Mouse (Mus musculus) liver, embryonic 14.5 days (tissue): Measurements from ENCODE around the gene Hmga1b. TPM values are rescaled to one million over a fixed set of nuclear protein-coding genes. Genes with fewer than 3 reads are reported as not detected.

ENCODE experiments used
- ATAC-seq: fragments of 200-750 bp; cut with Nextera tagmentation; 2 replicates; pipeline ENCODE4 v1.8.0; 2017; ENCODE audit warnings: moderate number of reproducible peaks, mild to moderate bottlenecking, moderate library complexity; ENCODE audit not compliant: insufficient read depth
- DNase-seq, 3 experiments: peaks; one replicate each; pipeline ENCODE4 v3.0.0-alpha.2; 2012 to 2013; ENCODE audit warnings: low read depth in 3 of 3, low spot score in 3 of 3
- H3K27ac ChIP-seq: fragments of 300-500 bp; sonication (generic); 2 replicates; pipeline ENCODE4 v1.5.1; 2014; ENCODE audit warnings: moderate library complexity, mild to moderate bottlenecking, control low read depth, inconsistent platforms
- H3K27me3 ChIP-seq: fragments of 300-500 bp; sonication (generic); 2 replicates; pipeline ENCODE4 v1.6.1; 2014; ENCODE audit warnings: mild to moderate bottlenecking, low read length, moderate library complexity; ENCODE audit not compliant: control insufficient read depth, insufficient read depth
- H3K36me3 ChIP-seq: fragments of 300-500 bp; sonication (generic); replicated peaks from 2 replicates; pipeline ENCODE4 v1.6.1; 2014; ENCODE audit warnings: low read depth; ENCODE audit not compliant: control insufficient read depth, insufficient read depth
- H3K4me1 ChIP-seq, 2 experiments: fragments of 200-500 bp in 1 of 2; fragments of 300-500 bp in 1 of 2; sonication (generic) in 1 of 2; replicated peaks; 2 replicates each; pipeline ENCODE4 v1.6.1; 2012 to 2014; ENCODE audit warnings: antibody characterized with exemption in 1 of 2, inconsistent platforms in 1 of 2, low read length in 1 of 2; ENCODE audit not compliant: control insufficient read depth in 2 of 2, insufficient read depth in 2 of 2
- H3K4me2 ChIP-seq: fragments of 300-500 bp; sonication (generic); 2 replicates; pipeline ENCODE4 v1.6.1; 2014; ENCODE audit warnings: low read depth, mild to moderate bottlenecking, control low read depth, moderate library complexity
- H3K4me3 ChIP-seq, 2 experiments: fragments of 200-500 bp in 1 of 2; fragments of 300-500 bp in 1 of 2; sonication (generic) in 1 of 2; 2 replicates each; pipeline ENCODE4 v1.5.1; 2012 to 2014; ENCODE audit warnings: low read depth in 2 of 2, low read length in 2 of 2, mild to moderate bottlenecking in 2 of 2, control low read depth in 1 of 2, inconsistent platforms in 1 of 2, moderate library complexity in 1 of 2; ENCODE audit not compliant: insufficient read depth in 1 of 2
- H3K9ac ChIP-seq: fragments of 300-500 bp; sonication (generic); replicated peaks from 2 replicates; pipeline ENCODE4 v1.6.1; 2014; ENCODE audit warnings: mild to moderate bottlenecking, control low read depth, moderate library complexity
- H3K9me3 ChIP-seq: fragments of 300-500 bp; sonication (generic); 2 replicates; pipeline ENCODE4 v1.6.1; 2016; ENCODE audit warnings: low read length, mixed read lengths; ENCODE audit not compliant: control insufficient read depth
- CTCF ChIP-seq: IDR thresholded peaks from 2 replicates; pipeline ENCODE4 v1.5.1; 2016; ENCODE audit warnings: antibody characterized with exemption, low read depth, control low read depth
- EP300 ChIP-seq: IDR thresholded peaks from 2 replicates; pipeline ENCODE4 v1.6.1; 2016; ENCODE audit warnings: antibody characterized with exemption, low read depth
- WGBS: fragments of 180-500 bp; shearing (Covaris S2); extraction: QIAGEN DNeasy Blood & Tissue Kit; methylation state at CpG from one replicate; pipeline ENCODE4 v1.1.7; 2014; ENCODE audit not compliant: insufficient replicate concordance; 5-methylcytosine and 5-hydroxymethylcytosine counted together
- polyA plus RNA-seq, 2 experiments: library from polyadenylated mRNA; depleted of rRNA in 1 of 2; stranded (reverse) in 1 of 2; unstranded in 1 of 2; fragments of >200 nt; fragmentation: Nextera tagmentation in 1 of 2; extraction: Ambion mirVana in 1 of 2; gene quantifications; 2 replicates each; pipeline versions ENCODE4 v1.2.1 to v1.2.3; 2012 to 2014

Hmga1b gene
- polyA plus RNA-seq, 2 experiments, result 2.0 to 4.3 TPM

DNA sequence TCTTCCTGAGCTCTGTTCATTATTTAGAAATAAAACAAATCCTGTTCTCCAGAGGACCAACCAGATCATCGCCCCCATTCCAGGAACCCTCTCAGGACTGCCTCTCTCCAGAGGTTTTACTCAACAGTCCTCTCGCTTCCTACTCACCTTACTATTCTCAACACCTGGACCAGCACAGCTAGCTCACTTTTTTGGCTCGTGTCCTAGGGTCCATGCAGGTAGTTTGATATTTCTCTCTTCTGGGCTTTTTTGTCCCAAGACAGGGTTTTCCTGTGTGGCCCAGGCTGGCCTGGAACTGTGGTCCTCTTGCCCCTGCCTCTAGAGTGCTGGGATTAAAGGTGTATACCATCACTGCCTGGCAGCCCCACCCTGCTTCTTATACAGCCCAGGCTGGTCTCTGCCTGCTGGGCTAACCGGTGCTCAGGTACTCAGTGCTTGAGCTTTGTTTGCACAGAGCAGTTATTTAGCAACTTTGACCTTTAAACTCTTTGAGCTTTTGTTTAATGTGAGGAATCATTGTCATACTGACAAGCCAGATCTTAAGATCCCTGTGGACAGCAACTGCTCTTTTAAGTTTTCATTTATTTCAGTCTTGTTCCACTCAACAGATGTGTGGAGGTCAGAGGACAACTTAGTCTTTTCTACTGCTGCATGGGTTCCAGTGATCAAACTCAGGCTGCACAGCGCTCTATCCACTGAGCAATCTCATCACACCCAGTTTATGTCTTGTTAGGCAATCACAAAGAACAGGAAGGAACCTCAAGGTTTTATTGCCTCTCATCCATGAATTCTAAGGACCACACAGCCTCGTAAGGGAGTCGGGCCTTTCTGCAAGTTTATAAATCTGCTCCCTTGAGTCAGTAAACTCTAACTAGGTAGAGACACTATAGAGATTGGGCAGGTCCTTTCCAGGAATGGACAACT lies 43.0 kb downstream of the Hmga1b start:
- Histone ChIP-seq H3K27me3 (no peaks in the 10 kb centered on the region), H3K27ac (no peak overlapping the region), H3K4me1 (no peaks in the 10 kb centered on the region), H3K36me3 (peaks cover 35% of the 10 kb centered on the region), H3K9me3 (no peaks in the 10 kb centered on the region), H3K4me3 (no peak overlapping the region), H3K4me2 (no peak overlapping the region), H3K9ac (no peak overlapping the region)
- TF ChIP-seq CTCF, result no peak
- no peak for TF ChIP-seq EP300
- DNase-seq (no peak), ATAC-seq (no peak)
- 69% methylated on average over 7 of the region's 7 CpGs for WGBS

- no peaks in the 10 kb centered on the region for H3K9me3 ChIP-seq
- 65% methylated on average over 12 of the region's 12 CpGs for WGBS
- DNase-seq, result no peak
Observed at GRCm38 (mm10) chr11:120808010-120808409, 45.4 kb downstream of the Hmga1b start.

DNA sequence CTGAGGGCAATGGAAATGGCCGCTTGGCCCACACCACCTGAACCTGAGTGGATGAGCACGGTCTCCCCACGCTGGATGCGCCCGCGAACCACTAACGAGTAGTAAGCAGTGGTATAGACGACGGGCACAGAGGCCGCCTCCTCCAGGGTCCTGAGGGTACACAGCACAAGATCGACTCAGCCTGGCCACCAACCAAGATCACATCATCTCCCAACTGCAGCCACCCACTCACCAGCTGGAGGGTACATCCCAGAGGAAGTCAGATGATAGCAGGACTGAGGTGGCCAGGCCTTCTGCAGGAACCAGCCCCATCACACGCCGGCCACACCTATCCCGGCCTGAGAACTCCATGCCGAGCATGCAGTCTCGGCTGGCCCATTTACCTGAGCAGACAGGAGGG lies 49.5 kb downstream of the Hmga1b start:
- H3K9ac ChIP-seq, result no peak overlapping the region
- ATAC-seq (no peak), DNase-seq (no peak)
- no peaks in the 10 kb centered on the region for H3K9me3 ChIP-seq
- no peaks in the 10 kb centered on the region for H3K27me3 ChIP-seq
- 85% methylated on average over 16 of the region's 16 CpGs for WGBS
- no peak overlapping the region for H3K4me3 ChIP-seq
- H3K4me2 ChIP-seq, result no peak overlapping the region
- H3K36me3 ChIP-seq, result peaks cover 78% of the 10 kb centered on the region
- H3K27ac ChIP-seq, result no peak overlapping the region
- no peaks in the 10 kb centered on the region for H3K4me1 ChIP-seq
- no peak for TF ChIP-seq EP300
- no peak for TF ChIP-seq CTCF

More at GRCm38 (mm10) chr11:120808010-120808409, 45.4 kb downstream of the Hmga1b start:
- peaks cover 54% of the 10 kb centered on the region for H3K36me3 ChIP-seq
- no peak overlapping the region for H3K27ac ChIP-seq
- TF ChIP-seq EP300 (no peak), CTCF (no peak)
- no peak overlapping the region for H3K4me2 ChIP-seq
- no peaks in the 10 kb centered on the region for H3K27me3 ChIP-seq
- H3K4me3 ChIP-seq, result no peak overlapping the region
- ATAC-seq, result no peak
- H3K9ac ChIP-seq, result no peak overlapping the region
- H3K4me1 ChIP-seq, result no peaks in the 10 kb centered on the region

Other genes with a start within 250 kb of the Hmga1b start
- gene Gcgr, start 232.1 kb upstream of the Hmga1b start, polyA plus RNA-seq (2012; rRNA removed), result 19.8 and 22.8 TPM in 2 replicates
- gene Gcgr, start 232.1 kb upstream of the Hmga1b start, polyA plus RNA-seq (2014; fragmentation: Nextera tagmentation; extraction: Ambion mirVana), result 11.6 and 13.4 TPM in 2 replicates
- gene Mcrip1, start 213.1 kb upstream of the Hmga1b start, polyA plus RNA-seq (2012; rRNA removed), result 30.0 and 36.2 TPM in 2 replicates
- 41.3 and 43.6 TPM in 2 replicates for gene Mcrip1, start 213.1 kb upstream of the Hmga1b start, polyA plus RNA-seq (2014; fragmentation: Nextera tagmentation; extraction: Ambion mirVana)
- not detected in 2 replicates for gene Ppp1r27, start 211.7 kb upstream of the Hmga1b start, polyA plus RNA-seq (2012; rRNA removed)
- gene Ppp1r27, start 211.7 kb upstream of the Hmga1b start, polyA plus RNA-seq (2014; fragmentation: Nextera tagmentation; extraction: Ambion mirVana), result not detected in 2 replicates
- gene P4hb, start 189.5 kb upstream of the Hmga1b start, polyA plus RNA-seq (2012; rRNA removed), result 144 and 214 TPM in 2 replicates
- 497 and 525 TPM in 2 replicates for gene P4hb, start 189.5 kb upstream of the Hmga1b start, polyA plus RNA-seq (2014; fragmentation: Nextera tagmentation; extraction: Ambion mirVana)
- 172 and 176 TPM in 2 replicates for gene Arhgdia, start 181.2 kb upstream of the Hmga1b start, polyA plus RNA-seq (2012; rRNA removed)
- gene Arhgdia, start 181.2 kb upstream of the Hmga1b start, polyA plus RNA-seq (2014; fragmentation: Nextera tagmentation; extraction: Ambion mirVana), result 191 and 204 TPM in 2 replicates
- 46.3 and 110 TPM in 2 replicates for gene Alyref, start 164.4 kb upstream of the Hmga1b start, polyA plus RNA-seq (2012; rRNA removed)
- 347 and 349 TPM in 2 replicates for gene Alyref, start 164.4 kb upstream of the Hmga1b start, polyA plus RNA-seq (2014; fragmentation: Nextera tagmentation; extraction: Ambion mirVana)
- 44.7 and 60.4 TPM in 2 replicates for gene Anapc11, start 164.4 kb upstream of the Hmga1b start, polyA plus RNA-seq (2012; rRNA removed)
- gene Anapc11, start 164.4 kb upstream of the Hmga1b start, polyA plus RNA-seq (2014; fragmentation: Nextera tagmentation; extraction: Ambion mirVana), result 93.5 and 98.7 TPM in 2 replicates
- 5.5 and 12.3 TPM in 2 replicates for gene Npb, start 154.3 kb upstream of the Hmga1b start, polyA plus RNA-seq (2012; rRNA removed)
- 11.9 and 14.2 TPM in 2 replicates for gene Npb, start 154.3 kb upstream of the Hmga1b start, polyA plus RNA-seq (2014; fragmentation: Nextera tagmentation; extraction: Ambion mirVana)
- 127 and 135 TPM in 2 replicates for gene Pcyt2, start 144.9 kb upstream of the Hmga1b start, polyA plus RNA-seq (2012; rRNA removed)
- 86.2 and 99.6 TPM in 2 replicates for gene Pcyt2, start 144.9 kb upstream of the Hmga1b start, polyA plus RNA-seq (2014; fragmentation: Nextera tagmentation; extraction: Ambion mirVana)
- 27.6 and 30.8 TPM in 2 replicates for gene Sirt7, start 137.6 kb upstream of the Hmga1b start, polyA plus RNA-seq (2012; rRNA removed)
- 22.0 and 26.3 TPM in 2 replicates for gene Sirt7, start 137.6 kb upstream of the Hmga1b start, polyA plus RNA-seq (2014; fragmentation: Nextera tagmentation; extraction: Ambion mirVana)
- 29.5 and 30.9 TPM in 2 replicates for gene Mafg, start 129.2 kb upstream of the Hmga1b start, polyA plus RNA-seq (2012; rRNA removed)
- 20.9 and 25.9 TPM in 2 replicates for gene Mafg, start 129.2 kb upstream of the Hmga1b start, polyA plus RNA-seq (2014; fragmentation: Nextera tagmentation; extraction: Ambion mirVana)
- gene Pycr1, start 119.0 kb upstream of the Hmga1b start, polyA plus RNA-seq (2012; rRNA removed), result 4.0 and 4.3 TPM in 2 replicates
- 4.8 and 5.1 TPM in 2 replicates for gene Pycr1, start 119.0 kb upstream of the Hmga1b start, polyA plus RNA-seq (2014; fragmentation: Nextera tagmentation; extraction: Ambion mirVana)
- gene Myadml2, start 114.6 kb upstream of the Hmga1b start, polyA plus RNA-seq (2012; rRNA removed), result 0.07 and 0.13 TPM in 2 replicates
- 0.67 and 1.0 TPM in 2 replicates for gene Myadml2, start 114.6 kb upstream of the Hmga1b start, polyA plus RNA-seq (2014; fragmentation: Nextera tagmentation; extraction: Ambion mirVana)
- 0.18 and 0.30 TPM in 2 replicates for gene Notum, start 101.6 kb upstream of the Hmga1b start, polyA plus RNA-seq (2012; rRNA removed)
- 0.18 TPM in 1 of 2 replicates, not detected in the other for gene Notum, start 101.6 kb upstream of the Hmga1b start, polyA plus RNA-seq (2014; fragmentation: Nextera tagmentation; extraction: Ambion mirVana)
- gene Aspscr1, start 89.8 kb upstream of the Hmga1b start, polyA plus RNA-seq (2012; rRNA removed), result 16.9 and 20.4 TPM in 2 replicates
- gene Aspscr1, start 89.8 kb upstream of the Hmga1b start, polyA plus RNA-seq (2014; fragmentation: Nextera tagmentation; extraction: Ambion mirVana), result 34.6 and 37.5 TPM in 2 replicates
- gene Cenpx, start 49.1 kb upstream of the Hmga1b start, polyA plus RNA-seq (2012; rRNA removed), result 64.2 and 78.3 TPM in 2 replicates
- gene Cenpx, start 49.1 kb upstream of the Hmga1b start, polyA plus RNA-seq (2014; fragmentation: Nextera tagmentation; extraction: Ambion mirVana), result 119 and 128 TPM in 2 replicates
- 6.6 and 9.3 TPM in 2 replicates for gene Lrrc45, start 48.9 kb upstream of the Hmga1b start, polyA plus RNA-seq (2012; rRNA removed)
- gene Lrrc45, start 48.9 kb upstream of the Hmga1b start, polyA plus RNA-seq (2014; fragmentation: Nextera tagmentation; extraction: Ambion mirVana), result 6.2 and 8.3 TPM in 2 replicates
- 1.3 and 1.7 TPM in 2 replicates for gene Rac3, start 41.3 kb upstream of the Hmga1b start, polyA plus RNA-seq (2012; rRNA removed)
- gene Rac3, start 41.3 kb upstream of the Hmga1b start, polyA plus RNA-seq (2014; fragmentation: Nextera tagmentation; extraction: Ambion mirVana), result 0.13 TPM in 1 of 2 replicates, not detected in the other
- gene Dcxr, start 35.5 kb upstream of the Hmga1b start, polyA plus RNA-seq (2012; rRNA removed), result 10.4 and 11.3 TPM in 2 replicates
- gene Dcxr, start 35.5 kb upstream of the Hmga1b start, polyA plus RNA-seq (2014; fragmentation: Nextera tagmentation; extraction: Ambion mirVana), result 15.1 and 17.0 TPM in 2 replicates
- gene Cbr2, start 30.7 kb upstream of the Hmga1b start, polyA plus RNA-seq (2012; rRNA removed), result 0.20 TPM in 1 of 2 replicates, not detected in the other
- gene Cbr2, start 30.7 kb upstream of the Hmga1b start, polyA plus RNA-seq (2014; fragmentation: Nextera tagmentation; extraction: Ambion mirVana), result not detected in 2 replicates
- 8.6 and 10.2 TPM in 2 replicates for gene Rfng, start 21.4 kb downstream of the Hmga1b start, polyA plus RNA-seq (2012; rRNA removed)
- 5.5 and 9.6 TPM in 2 replicates for gene Rfng, start 21.4 kb downstream of the Hmga1b start, polyA plus RNA-seq (2014; fragmentation: Nextera tagmentation; extraction: Ambion mirVana)
- gene Gps1, start 21.5 kb downstream of the Hmga1b start, polyA plus RNA-seq (2012; rRNA removed), result 65.2 and 66.6 TPM in 2 replicates
- 76.5 and 78.6 TPM in 2 replicates for gene Gps1, start 21.5 kb downstream of the Hmga1b start, polyA plus RNA-seq (2014; fragmentation: Nextera tagmentation; extraction: Ambion mirVana)
- 25.4 and 34.0 TPM in 2 replicates for gene Dus1l, start 33.6 kb downstream of the Hmga1b start, polyA plus RNA-seq (2012; rRNA removed)
- gene Dus1l, start 33.6 kb downstream of the Hmga1b start, polyA plus RNA-seq (2014; fragmentation: Nextera tagmentation; extraction: Ambion mirVana), result 61.2 and 64.3 TPM in 2 replicates
- gene Fasn, start 61.8 kb downstream of the Hmga1b start, polyA plus RNA-seq (2012; rRNA removed), result 51.6 and 59.8 TPM in 2 replicates
- gene Fasn, start 61.8 kb downstream of the Hmga1b start, polyA plus RNA-seq (2014; fragmentation: Nextera tagmentation; extraction: Ambion mirVana), result 17.7 and 22.3 TPM in 2 replicates
- 1.2 and 1.4 TPM in 2 replicates for gene Ccdc57, start 170.1 kb downstream of the Hmga1b start, polyA plus RNA-seq (2012; rRNA removed)
- 1.3 and 1.4 TPM in 2 replicates for gene Ccdc57, start 170.1 kb downstream of the Hmga1b start, polyA plus RNA-seq (2014; fragmentation: Nextera tagmentation; extraction: Ambion mirVana)
- 23.5 and 25.0 TPM in 2 replicates for gene Slc16a3, start 185.7 kb downstream of the Hmga1b start, polyA plus RNA-seq (2012; rRNA removed)
- gene Slc16a3, start 185.7 kb downstream of the Hmga1b start, polyA plus RNA-seq (2014; fragmentation: Nextera tagmentation; extraction: Ambion mirVana), result 25.8 and 31.6 TPM in 2 replicates
- gene Csnk1d, start 228.5 kb downstream of the Hmga1b start, polyA plus RNA-seq (2012; rRNA removed), result 22.5 and 27.0 TPM in 2 replicates
- 17.1 and 19.6 TPM in 2 replicates for gene Csnk1d, start 228.5 kb downstream of the Hmga1b start, polyA plus RNA-seq (2014; fragmentation: Nextera tagmentation; extraction: Ambion mirVana)